Mouse (Mus musculus): ENCODE results near the gene Sdccag8.

DNA sequence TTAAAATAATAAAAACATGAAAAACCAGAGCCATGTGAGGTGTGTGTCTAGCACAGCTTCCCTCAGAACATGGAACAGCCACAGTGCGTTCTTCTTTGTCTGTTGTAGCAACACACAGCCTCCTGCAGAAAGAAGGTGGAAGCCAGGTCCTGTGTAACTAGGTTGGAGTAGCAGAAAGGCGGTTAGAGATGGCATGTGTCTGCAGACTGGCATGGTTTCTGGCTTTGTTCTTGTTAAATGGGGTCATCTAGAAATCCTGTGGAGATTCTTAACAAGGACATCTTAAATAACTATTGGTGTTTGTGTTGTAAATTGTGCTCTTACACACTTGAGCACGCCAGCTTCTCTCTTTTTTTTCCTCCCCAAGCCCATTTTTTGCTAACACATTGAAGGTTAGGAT, 181.7 kb downstream of the Sdccag8 start:
- no peak for TF ChIP-seq CTCF (IDR thresholded peaks at IDR 0.05; ENCODE audit: extremely low read depth, insufficient read depth, low read length)
- TF ChIP-seq POLR2A (IDR thresholded peaks at IDR 0.05; ENCODE audit: extremely low read depth, insufficient read depth, low read length): no peak

Measured in cortical plate, adult 2 months (tissue).